Mouse (Mus musculus): Measurements from ENCODE around the gene Xrcc1.
"Not testable (repeated sequence)": the region's sequence is repeated elsewhere in the genome, so short reads cannot be mapped to it uniquely, and the experiment has no call there.

Xrcc1 gene

GRCm38 (mm10) chr7:24546068-24546614 lies at the start of gene Xrcc1, which contains the start of gene Pinlyp:
Gene Xrcc1, plus strand, starts transcription at chr7:24546289.
Gene Pinlyp, minus strand, starts transcription at chr7:24546118.
- DNase-seq, result no peak

GRCm38 (mm10) chr7:24499856-24500577 lies 46.1 kb upstream of the Xrcc1 start:
- peak; percentile 32 to 63 for DNase-seq

GRCm38 (mm10) chr7:24500929-24501328 lies 45.2 kb upstream of the Xrcc1 start:
- peak in 1 of 2 experiments; percentile 45 for DNase-seq

- DNase-seq, result peak in 1 of 2 experiments; percentile 37
Observed at GRCm38 (mm10) chr7:24501492-24501891, 44.6 kb upstream of the Xrcc1 start.

- DNase-seq, result no peak
Observed at GRCm38 (mm10) chr7:24504004-24504403, 42.1 kb upstream of the Xrcc1 start.

- no peak for DNase-seq
Observed at GRCm38 (mm10) chr7:24504868-24505267, 41.2 kb upstream of the Xrcc1 start.

- DNase-seq, result peak in 1 of 2 experiments; percentile 38
Observed at GRCm38 (mm10) chr7:24505447-24506064, 40.5 kb upstream of the Xrcc1 start.

- peak; percentile 53 to 63 for DNase-seq
Observed at GRCm38 (mm10) chr7:24506065-24506459, 40.0 kb upstream of the Xrcc1 start.

GRCm38 (mm10) chr7:24506476-24506837 lies 39.6 kb upstream of the Xrcc1 start:
- peak; percentile 70 to 72 for DNase-seq

- DNase-seq, result peak; percentile 91 to 95
Observed at GRCm38 (mm10) chr7:24506838-24507725, 39.0 kb upstream of the Xrcc1 start, which contains the start of gene Zfp428. Gene Zfp428, plus strand, starts transcription at chr7:24507006.

GRCm38 (mm10) chr7:24507726-24508114 lies 38.4 kb upstream of the Xrcc1 start:
- no peak for DNase-seq

GRCm38 (mm10) chr7:24512355-24512754 lies 33.7 kb upstream of the Xrcc1 start, which contains the start of gene AC161166.1:
Gene AC161166.1, minus strand, starts transcription at chr7:24512455.
- no peak for DNase-seq

- DNase-seq, result peak in 1 of 2 experiments; percentile 44
Observed at GRCm38 (mm10) chr7:24516319-24516718, 29.8 kb upstream of the Xrcc1 start.

- DNase-seq, result no peak
Observed at GRCm38 (mm10) chr7:24517077-24517476, 29.0 kb upstream of the Xrcc1 start.

- no peak for DNase-seq
Observed at GRCm38 (mm10) chr7:24517654-24518053, 28.4 kb upstream of the Xrcc1 start.

- DNase-seq, result no peak
Observed at GRCm38 (mm10) chr7:24519130-24519529, 27.0 kb upstream of the Xrcc1 start.

- not testable (repeated sequence) for DNase-seq
Observed at GRCm38 (mm10) chr7:24520054-24520453, 26.0 kb upstream of the Xrcc1 start.

- DNase-seq, result no peak
Observed at GRCm38 (mm10) chr7:24522805-24523204, 23.3 kb upstream of the Xrcc1 start.

GRCm38 (mm10) chr7:24523723-24524122 lies 22.4 kb upstream of the Xrcc1 start:
- no peak for DNase-seq

- no peak for DNase-seq
Observed at GRCm38 (mm10) chr7:24524978-24525377, 21.1 kb upstream of the Xrcc1 start.

- DNase-seq, result no peak
Observed at GRCm38 (mm10) chr7:24525686-24526420, 20.2 kb upstream of the Xrcc1 start.

GRCm38 (mm10) chr7:24528861-24529260 lies 17.2 kb upstream of the Xrcc1 start:
- DNase-seq, result no peak
